Mouse (Mus musculus) embryonic fibroblast, embryonic 13.5 days (primary cell): Measurements from ENCODE around the gene Tmem246. TPM values are rescaled to one million over a fixed set of nuclear protein-coding genes. Genes with fewer than 3 reads are reported as not detected.

Source experiments
- H3K27ac ChIP-seq: 2 replicates; pipeline ENCODE4 v1.5.1; 2012; ENCODE audit warnings: low read length, control low read depth, inconsistent platforms; ENCODE audit not compliant: insufficient read depth
- H3K4me1 ChIP-seq: 2 replicates; pipeline ENCODE4 v1.6.1; 2011; ENCODE audit warnings: low read length; ENCODE audit not compliant: control insufficient read depth, insufficient read depth
- H3K4me3 ChIP-seq: 2 replicates; pipeline ENCODE4 v1.5.1; 2011; ENCODE audit warnings: mild to moderate bottlenecking, control low read depth, low read length; ENCODE audit not compliant: insufficient read depth
- CTCF ChIP-seq: IDR thresholded peaks from 2 replicates; pipeline ENCODE4 v1.5.1; 2011; ENCODE audit warnings: mild to moderate bottlenecking, control low read depth, low read length, moderate library complexity, borderline replicate concordance; ENCODE audit not compliant: insufficient read depth
- POLR2A ChIP-seq: IDR thresholded peaks from 2 replicates; pipeline ENCODE4 v1.6.1; 2011; ENCODE audit warnings: low read depth, mild to moderate bottlenecking, control low read depth, low read length, moderate library complexity
- polyA plus RNA-seq: library from polyadenylated mRNA; stranded (reverse); fragments of >200 nt; gene quantifications from 2 replicates; pipeline ENCODE4 v1.2.4, GENCODE M21; 2011; ENCODE audit warnings: low read depth; ENCODE audit not compliant: missing spikeins, insufficient read length

The Tmem246 gene
- polyA plus RNA-seq, 1 experiment, result 9.6 TPM

GRCm38 (mm10) chr4:49547544-49548219 lies 50.0 kb downstream of the Tmem246 start:
- Histone ChIP-seq H3K4me1 (no peaks in the 10 kb centered on the region), H3K4me3 (no peak overlapping the region), H3K27ac (no peak overlapping the region)
- TF ChIP-seq CTCF (no peak), POLR2A (no peak)

- Histone ChIP-seq H3K4me1 (no peaks in the 10 kb centered on the region), H3K4me3 (no peak overlapping the region), H3K27ac (no peak overlapping the region)
- TF ChIP-seq POLR2A (no peak), CTCF (no peak)
Observed at GRCm38 (mm10) chr4:49546873-49547543, 50.7 kb downstream of the Tmem246 start.

GRCm38 (mm10) chr4:49546026-49546425 lies 51.6 kb downstream of the Tmem246 start:
- no peak overlapping the region for H3K27ac ChIP-seq
- TF ChIP-seq CTCF, result no peak
- no peaks in the 10 kb centered on the region for H3K4me1 ChIP-seq
- H3K4me3 ChIP-seq, result no peak overlapping the region

GRCm38 (mm10) chr4:49540966-49541365 lies 56.7 kb downstream of the Tmem246 start:
- H3K4me3 ChIP-seq, result no peak overlapping the region
- no peaks in the 10 kb centered on the region for H3K4me1 ChIP-seq
- TF ChIP-seq CTCF (no peak), POLR2A (no peak)
- H3K27ac ChIP-seq, result no peak overlapping the region

- H3K4me1 ChIP-seq, result no peaks in the 10 kb centered on the region
- no peak overlapping the region for H3K4me3 ChIP-seq
- no peak overlapping the region for H3K27ac ChIP-seq
- no peak for TF ChIP-seq CTCF
- no peak for TF ChIP-seq POLR2A
Observed at GRCm38 (mm10) chr4:49539665-49540064, 58.0 kb downstream of the Tmem246 start.

- Histone ChIP-seq H3K4me1 (no peaks in the 10 kb centered on the region), H3K4me3 (no peak overlapping the region), H3K27ac (no peak overlapping the region)
- TF ChIP-seq POLR2A (no peak), CTCF (no peak)
Observed at GRCm38 (mm10) chr4:49536671-49537070, 61.0 kb downstream of the Tmem246 start.

- H3K4me3 ChIP-seq, result no peak overlapping the region
- no peaks in the 10 kb centered on the region for H3K4me1 ChIP-seq
- TF ChIP-seq CTCF, result no peak
- H3K27ac ChIP-seq, result no peak overlapping the region
Observed at GRCm38 (mm10) chr4:49535675-49536294, 61.9 kb downstream of the Tmem246 start.

- H3K4me1 ChIP-seq, result no peaks in the 10 kb centered on the region
- H3K27ac ChIP-seq, result no peak overlapping the region
- no peak overlapping the region for H3K4me3 ChIP-seq
- no peak for TF ChIP-seq CTCF
- no peak for TF ChIP-seq POLR2A
Observed at GRCm38 (mm10) chr4:49535036-49535435, 62.6 kb downstream of the Tmem246 start.

Other genes starting within 250 kb of the Tmem246 start
- not detected in 2 replicates for gene Acnat2, start 189.7 kb downstream of the Tmem246 start, polyA plus RNA-seq
- not detected in 2 replicates for gene Acnat1, start 124.0 kb downstream of the Tmem246 start, polyA plus RNA-seq
- gene Baat, start 91.3 kb downstream of the Tmem246 start, polyA plus RNA-seq, result not detected in 2 replicates
- gene Mrpl50, start 76.8 kb downstream of the Tmem246 start, polyA plus RNA-seq, result 33.4 and 41.7 TPM in 2 replicates
- 5.0 and 7.1 TPM in 2 replicates for gene Zfp189, start 76.7 kb downstream of the Tmem246 start, polyA plus RNA-seq
- gene Aldob, start 48.3 kb downstream of the Tmem246 start, polyA plus RNA-seq, result not detected in 2 replicates
- 60.5 and 62.5 TPM in 2 replicates for gene Rnf20, start 34.1 kb upstream of the Tmem246 start, polyA plus RNA-seq
- not detected in 2 replicates for gene Ppp3r2, start 84.1 kb upstream of the Tmem246 start, polyA plus RNA-seq
- 0.50 and 0.58 TPM in 2 replicates for gene Grin3a, start 247.9 kb upstream of the Tmem246 start, polyA plus RNA-seq